Mouse (Mus musculus): ENCODE results near the gene Gm20431. TPM values are rescaled to one million over a fixed set of nuclear protein-coding genes. Genes with fewer than 3 reads are reported as not detected.
A peak's percentile ranks its signal among the peaks of the same experiment; 100 is the strongest.

Gene Gm20431
- polyA plus RNA-seq, 1 experiment: 11.3 TPM

- no peak for DNase-seq
Measured at GRCm38 (mm10) chr2:167668426-167668825, 7.1 kb upstream of the Gm20431 start.

GRCm38 (mm10) chr2:167665972-167666713, 4.8 kb upstream of the Gm20431 start:
- 84% methylated on average over 18 of the region's 18 CpGs for WGBS

More at GRCm38 (mm10) chr2:167668426-167668825, 7.1 kb upstream of the Gm20431 start:
- 88% methylated on average over 5 of the region's 5 CpGs for WGBS
- TF ChIP-seq POLR2A (IDR thresholded peaks at IDR 0.05; ENCODE audit: borderline replicate concordance, extremely low read depth, low read depth, low read length) (no peak), CTCF (IDR thresholded peaks at IDR 0.05; ENCODE audit: insufficient read depth, low read length) (no peak)
- Histone ChIP-seq H3K4me1 (ENCODE audit: control insufficient read depth, insufficient read depth, low read length) (no peaks in the 10 kb centered on the region; the same call in 1 of the 2 replicates), H3K4me3 (replicated peaks; ENCODE audit: extremely low read depth, low read depth, low read length) (no peak overlapping the region)

GRCm38 (mm10) chr2:167662713-167663112, 1.4 kb upstream of the Gm20431 start:
- Histone ChIP-seq H3K4me3 (replicated peaks; ENCODE audit: extremely low read depth, low read depth, low read length) (no peak overlapping the region), H3K4me1 (ENCODE audit: control insufficient read depth, insufficient read depth, low read length) (peaks cover 21% of the 10 kb centered on the region)
- 62% methylated on average over 6 of the region's 6 CpGs for WGBS
- TF ChIP-seq CTCF (IDR thresholded peaks at IDR 0.05; ENCODE audit: insufficient read depth, low read length): no peak
- TF ChIP-seq POLR2A (IDR thresholded peaks at IDR 0.05; ENCODE audit: borderline replicate concordance, extremely low read depth, low read depth, low read length): no peak
- no peak for DNase-seq

More at GRCm38 (mm10) chr2:167665972-167666713, 4.8 kb upstream of the Gm20431 start:
- no peak overlapping the region for H3K4me3 ChIP-seq (replicated peaks; ENCODE audit: extremely low read depth, low read depth, low read length)
- no peaks in the 10 kb centered on the region; the same call in 1 of the 2 replicates for H3K4me1 ChIP-seq (ENCODE audit: control insufficient read depth, insufficient read depth, low read length)
- TF ChIP-seq CTCF (IDR thresholded peaks at IDR 0.05; ENCODE audit: insufficient read depth, low read length) (no peak), POLR2A (IDR thresholded peaks at IDR 0.05; ENCODE audit: borderline replicate concordance, extremely low read depth, low read depth, low read length) (no peak)
- DNase-seq: no peak

GRCm38 (mm10) chr2:167660611-167660971, 705 bp downstream of the Gm20431 start:
- H3K4me1 ChIP-seq (ENCODE audit: control insufficient read depth, insufficient read depth, low read length): peaks cover 31% of the 10 kb centered on the region
- 3% methylated on average over 12 of the region's 12 CpGs for WGBS
- TF ChIP-seq CTCF (IDR thresholded peaks at IDR 0.05; ENCODE audit: insufficient read depth, low read length) (no peak), POLR2A (IDR thresholded peaks at IDR 0.05; ENCODE audit: borderline replicate concordance, extremely low read depth, low read depth, low read length) (no peak)
- peak overlapping the region; percentile 78 for H3K4me3 ChIP-seq (replicated peaks; ENCODE audit: extremely low read depth, low read depth, low read length)
- no peak for DNase-seq

- 15% methylated on average over 13 of the region's 13 CpGs for WGBS
- H3K4me3 ChIP-seq (replicated peaks; ENCODE audit: extremely low read depth, low read depth, low read length): peak overlapping the region; percentile 78
- H3K4me1 ChIP-seq (ENCODE audit: control insufficient read depth, insufficient read depth, low read length): peaks cover 31% of the 10 kb centered on the region
- no peak for TF ChIP-seq CTCF (IDR thresholded peaks at IDR 0.05; ENCODE audit: insufficient read depth, low read length)
- no peak for TF ChIP-seq POLR2A (IDR thresholded peaks at IDR 0.05; ENCODE audit: borderline replicate concordance, extremely low read depth, low read depth, low read length)
- peak; percentile 89 for DNase-seq
Measured at GRCm38 (mm10) chr2:167659847-167660610, 1.3 kb downstream of the Gm20431 start.

GRCm38 (mm10) chr2:167659177-167659846, 2.0 kb downstream of the Gm20431 start:
- no peak for DNase-seq
- TF ChIP-seq POLR2A (IDR thresholded peaks at IDR 0.05; ENCODE audit: borderline replicate concordance, extremely low read depth, low read depth, low read length) (no peak), CTCF (IDR thresholded peaks at IDR 0.05; ENCODE audit: insufficient read depth, low read length) (no peak)
- 49% methylated on average over 10 of the region's 10 CpGs for WGBS
- H3K4me1 ChIP-seq (ENCODE audit: control insufficient read depth, insufficient read depth, low read length): peaks cover 31% of the 10 kb centered on the region
- no peak overlapping the region for H3K4me3 ChIP-seq (replicated peaks; ENCODE audit: extremely low read depth, low read depth, low read length)

GRCm38 (mm10) chr2:167658712-167659111, 2.6 kb downstream of the Gm20431 start:
- WGBS: 63% methylated on average over 11 of the region's 11 CpGs
- Histone ChIP-seq H3K4me3 (replicated peaks; ENCODE audit: extremely low read depth, low read depth, low read length) (no peak overlapping the region), H3K4me1 (ENCODE audit: control insufficient read depth, insufficient read depth, low read length) (peaks cover 31% of the 10 kb centered on the region)
- no peak for TF ChIP-seq CTCF (IDR thresholded peaks at IDR 0.05; ENCODE audit: insufficient read depth, low read length)
- TF ChIP-seq POLR2A (IDR thresholded peaks at IDR 0.05; ENCODE audit: borderline replicate concordance, extremely low read depth, low read depth, low read length): no peak
- no peak for DNase-seq

GRCm38 (mm10) chr2:167657973-167658372, 3.3 kb downstream of the Gm20431 start:
- TF ChIP-seq CTCF (IDR thresholded peaks at IDR 0.05; ENCODE audit: insufficient read depth, low read length) (no peak), POLR2A (IDR thresholded peaks at IDR 0.05; ENCODE audit: borderline replicate concordance, extremely low read depth, low read depth, low read length) (no peak)
- peaks cover 31% of the 10 kb centered on the region for H3K4me1 ChIP-seq (ENCODE audit: control insufficient read depth, insufficient read depth, low read length)
- no peak for DNase-seq
- H3K4me3 ChIP-seq (replicated peaks; ENCODE audit: extremely low read depth, low read depth, low read length): no peak overlapping the region
- WGBS: 77% methylated on average over 4 of the region's 4 CpGs

All from lung, adult 2 months (tissue).